Mouse (Mus musculus): Measurements from ENCODE around the gene Sema4c. TPM values are rescaled to one million over a fixed set of nuclear protein-coding genes. Genes with fewer than 3 reads are reported as not detected.

The Sema4c gene
- polyA plus RNA-seq (2012; rRNA removed): 33.6 and 36.8 TPM in 2 replicates

DNA sequence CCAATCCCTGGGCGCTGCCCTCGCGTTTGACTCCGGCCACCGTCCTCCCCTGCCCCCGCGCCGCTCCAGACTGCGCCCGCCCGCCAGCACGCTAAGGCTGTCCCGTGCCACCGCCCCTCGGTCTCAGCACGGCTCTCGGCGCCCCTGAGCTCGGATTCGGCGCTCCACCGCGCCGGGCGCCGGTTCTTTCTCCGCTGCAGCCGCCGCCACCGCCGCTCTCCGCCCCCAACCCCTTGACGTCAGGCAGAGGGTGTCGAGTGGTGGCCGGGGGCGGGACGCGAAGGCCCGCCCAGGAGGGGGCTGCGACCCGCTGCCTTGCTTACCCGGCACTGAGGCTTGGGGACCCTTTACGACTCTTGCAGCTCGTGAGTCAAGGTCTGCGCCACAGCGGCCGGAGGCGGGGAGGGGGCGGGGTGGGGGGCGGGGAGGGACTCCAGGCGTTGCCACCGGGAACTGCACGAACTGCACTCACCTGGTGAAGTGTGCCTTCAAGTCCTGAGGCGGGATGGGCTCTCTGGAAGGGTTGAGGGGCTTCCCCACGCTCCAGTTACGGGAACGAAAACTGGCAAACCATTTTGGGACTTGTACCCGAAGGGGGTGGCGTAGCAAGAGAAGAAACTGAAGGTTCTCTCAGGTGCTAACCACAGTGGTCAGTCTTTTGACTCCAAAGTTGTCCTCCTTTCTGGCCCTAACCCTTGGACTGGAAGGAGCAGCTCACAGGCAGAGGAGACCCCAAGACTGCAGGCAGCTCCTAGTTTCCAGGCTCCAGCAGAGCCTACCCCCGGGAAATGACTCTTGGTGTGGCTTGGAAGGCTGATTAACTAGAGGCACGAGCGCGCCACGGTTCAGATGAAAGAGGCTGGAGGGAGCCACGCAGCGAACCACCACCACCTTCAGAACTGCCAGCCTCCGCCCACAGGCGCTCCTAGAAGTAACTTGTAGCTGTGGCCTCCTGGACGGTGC, at the start of gene Sema4c:
Sema4c (minus strand) TSS at position 319 of the 963 bp plus-strand sequence.

DNA sequence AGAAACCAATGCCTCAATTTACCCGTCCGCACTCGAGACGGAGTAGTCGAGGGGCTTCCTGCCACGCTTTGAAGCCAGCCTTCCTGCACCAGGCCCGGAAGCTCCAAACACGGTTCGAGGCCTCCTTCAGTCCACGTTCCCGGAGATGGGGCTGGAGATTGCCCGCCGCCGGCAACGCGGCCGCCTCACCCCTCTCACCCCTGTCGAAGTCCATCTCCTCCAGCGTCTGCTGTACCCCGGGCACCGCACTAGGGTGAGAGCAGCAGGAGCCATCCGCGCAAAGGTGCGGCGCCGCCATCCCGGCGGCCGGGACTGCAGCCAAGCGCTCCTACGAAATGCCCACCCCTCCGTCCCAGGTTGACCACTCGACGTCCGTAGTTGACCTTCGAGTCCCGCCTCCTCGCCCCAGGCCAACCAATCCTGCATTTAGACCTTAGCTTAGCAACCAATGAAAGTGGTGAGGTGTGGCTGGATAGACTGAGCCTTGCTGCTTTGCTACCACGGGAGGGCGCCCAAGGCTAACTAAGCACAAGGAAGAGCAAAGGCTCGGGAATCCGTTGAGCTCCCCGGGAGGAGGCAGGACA, 11.2 kb downstream of the Sema4c start, which contains the start of gene Ankrd39:
Ankrd39 (minus strand) TSS at position 558 of the 584 bp plus-strand sequence.

DNA sequence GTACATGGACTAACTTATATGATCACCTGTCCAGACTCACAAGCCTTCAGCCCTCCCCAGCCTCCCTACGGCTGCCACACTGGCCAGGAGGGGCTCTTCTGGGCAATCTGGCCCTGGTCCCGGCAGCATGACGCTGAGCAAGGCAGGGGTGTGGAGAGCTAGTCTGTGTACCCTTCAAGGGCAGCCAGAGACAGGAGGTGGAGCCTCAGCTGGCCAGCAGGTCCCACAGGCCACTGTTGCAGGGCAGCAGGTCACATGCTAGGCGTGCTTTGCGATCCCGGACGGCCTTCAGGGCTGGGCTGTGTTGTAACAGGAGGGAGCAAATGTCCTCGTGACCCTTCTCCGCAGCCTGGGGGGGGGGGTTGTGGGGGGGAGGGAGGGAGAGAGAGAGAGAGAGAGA, 19.0 kb downstream of the Sema4c start, which contains the start of gene Gm42417:
Gm42417 (minus strand) TSS at position 244 of the 400 bp plus-strand sequence.

DNA sequence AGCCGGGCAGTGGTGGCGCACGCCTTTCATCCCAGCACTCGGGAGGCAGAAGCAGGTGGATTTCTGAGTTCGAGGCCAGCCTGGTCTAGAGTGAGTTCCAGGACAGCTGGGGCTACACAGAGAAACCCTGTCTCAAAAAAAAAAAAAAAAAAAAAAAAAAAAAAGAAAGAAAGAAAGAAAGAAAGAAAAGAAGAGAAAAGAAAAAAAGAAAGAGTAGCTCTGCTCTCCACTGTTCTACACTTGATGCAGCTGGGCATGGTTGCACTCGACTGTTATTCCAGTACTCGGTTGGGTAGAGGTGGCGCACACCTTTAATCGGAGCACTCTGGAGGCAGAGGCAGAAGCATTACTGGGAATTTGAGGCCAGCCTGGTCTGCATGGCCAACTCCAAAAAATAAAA, 21.4 kb downstream of the Sema4c start, which contains the start of gene Ankrd23:
Ankrd23 (minus strand) TSS at position 101 of the 400 bp plus-strand sequence.

DNA sequence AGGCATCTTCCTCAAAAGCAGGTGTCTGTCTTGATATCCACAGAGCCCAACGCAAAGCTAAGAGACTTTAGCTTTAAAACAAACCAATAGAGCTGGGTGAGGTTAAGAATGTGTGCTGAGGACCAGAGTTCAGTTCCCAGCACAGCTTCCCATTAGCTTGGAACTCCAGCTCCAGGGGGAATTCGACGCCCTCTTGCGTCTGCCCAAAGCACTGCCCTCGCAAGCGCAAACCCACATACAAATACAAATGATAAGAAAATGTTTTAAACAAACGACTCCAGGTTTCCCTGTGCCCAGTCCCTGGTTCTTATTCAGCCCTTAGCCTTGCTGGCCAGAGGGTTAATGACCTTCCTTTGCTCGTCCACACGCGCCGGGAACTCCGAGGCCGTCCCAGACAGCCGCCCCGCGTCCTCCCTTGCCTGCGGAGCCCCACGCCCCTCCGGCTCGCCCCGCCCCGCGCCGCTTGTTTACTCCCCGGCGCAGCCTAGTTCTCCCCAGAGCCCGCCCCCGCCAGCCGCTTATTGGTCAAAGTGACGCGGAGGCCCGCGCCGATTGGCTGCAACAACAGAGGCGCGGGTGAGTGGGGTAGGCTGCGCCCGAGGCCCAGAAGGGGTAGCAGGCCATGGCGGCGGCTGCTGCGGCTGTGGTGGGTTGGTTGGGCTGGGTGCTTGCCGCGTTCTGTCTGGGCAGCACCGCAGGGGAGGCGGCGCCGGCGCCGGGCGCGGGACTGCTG, 46.7 kb downstream of the Sema4c start, which contains the start of gene Cnnm3:
Cnnm3 (plus strand) TSS at position 579 of the 733 bp plus-strand sequence.

Other genes starting within 250 kb of the Sema4c start
- 57.5 and 72.5 TPM in 2 replicates for gene Kansl3, start 189.2 kb downstream of the Sema4c start, polyA plus RNA-seq (2012; rRNA removed)
- gene Fer1l5, start 186.1 kb downstream of the Sema4c start, polyA plus RNA-seq (2012; rRNA removed): 0.03 and 0.09 TPM in 2 replicates
- 18.5 and 19.4 TPM in 2 replicates for gene Lman2l, start 113.1 kb downstream of the Sema4c start, polyA plus RNA-seq (2012; rRNA removed)
- 8.8 and 9.3 TPM in 2 replicates for gene Cnnm4, start 86.7 kb downstream of the Sema4c start, polyA plus RNA-seq (2012; rRNA removed)
- gene Cnnm3, start 46.5 kb downstream of the Sema4c start, polyA plus RNA-seq (2012; rRNA removed): 35.3 and 39.6 TPM in 2 replicates
- gene Ankrd23, start 21.5 kb downstream of the Sema4c start, polyA plus RNA-seq (2012; rRNA removed): 35.5 and 41.6 TPM in 2 replicates
- not detected in 2 replicates for gene Gm42417, start 18.9 kb downstream of the Sema4c start, polyA plus RNA-seq (2012; rRNA removed)
- 48.1 and 50.6 TPM in 2 replicates for gene Ankrd39, start 10.9 kb downstream of the Sema4c start, polyA plus RNA-seq (2012; rRNA removed)
- 2.1 and 2.4 TPM in 2 replicates for gene Fam178b, start 124.8 kb upstream of the Sema4c start, polyA plus RNA-seq (2012; rRNA removed)
- 569 and 840 TPM in 2 replicates for gene Cox5b, start 133.1 kb upstream of the Sema4c start, polyA plus RNA-seq (2012; rRNA removed)
- not detected in 2 replicates for gene 4933424G06Rik, start 151.8 kb upstream of the Sema4c start, polyA plus RNA-seq (2012; rRNA removed)
- 147 and 180 TPM in 2 replicates for gene Actr1b, start 156.1 kb upstream of the Sema4c start, polyA plus RNA-seq (2012; rRNA removed)
- gene Zap70, start 203.4 kb upstream of the Sema4c start, polyA plus RNA-seq (2012; rRNA removed): 5.9 and 8.8 TPM in 2 replicates

Data from ovary, adult 2 months (tissue).